Mouse (Mus musculus) kidney, adult 18-20 months (tissue): ENCODE data around the gene Abcf2.
A peak's percentile ranks its signal among the peaks of the same experiment; 100 is the strongest.
"Not testable (repeated sequence)": the region's sequence is repeated elsewhere in the genome, so short reads cannot be mapped to it uniquely, and the experiment has no call there.

Experiments used
- DNase-seq: peaks from one replicate; pipeline ENCODE4 v3.0.0; 2021

The Abcf2 gene

DNA sequence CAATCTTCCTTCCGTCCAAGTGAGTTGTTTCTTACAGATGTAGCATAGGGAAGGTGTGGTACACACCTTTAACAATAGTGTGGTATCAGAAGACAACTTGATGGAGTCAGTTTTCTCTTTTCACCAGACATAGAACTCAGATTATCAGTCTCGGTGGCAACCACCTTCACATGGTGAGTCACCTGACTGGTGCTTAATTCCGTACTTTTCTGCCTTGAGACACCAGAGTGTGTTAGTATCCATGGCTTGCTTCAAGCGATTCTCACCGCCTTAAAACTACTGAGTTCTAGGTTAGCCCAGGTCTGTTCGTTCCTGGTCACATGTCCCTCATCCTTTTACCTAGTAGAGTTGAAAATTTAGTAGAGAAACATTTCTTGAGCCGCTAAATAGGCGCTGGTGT, 8.8 kb upstream of the Abcf2 start:
- DNase-seq = no peak

DNA sequence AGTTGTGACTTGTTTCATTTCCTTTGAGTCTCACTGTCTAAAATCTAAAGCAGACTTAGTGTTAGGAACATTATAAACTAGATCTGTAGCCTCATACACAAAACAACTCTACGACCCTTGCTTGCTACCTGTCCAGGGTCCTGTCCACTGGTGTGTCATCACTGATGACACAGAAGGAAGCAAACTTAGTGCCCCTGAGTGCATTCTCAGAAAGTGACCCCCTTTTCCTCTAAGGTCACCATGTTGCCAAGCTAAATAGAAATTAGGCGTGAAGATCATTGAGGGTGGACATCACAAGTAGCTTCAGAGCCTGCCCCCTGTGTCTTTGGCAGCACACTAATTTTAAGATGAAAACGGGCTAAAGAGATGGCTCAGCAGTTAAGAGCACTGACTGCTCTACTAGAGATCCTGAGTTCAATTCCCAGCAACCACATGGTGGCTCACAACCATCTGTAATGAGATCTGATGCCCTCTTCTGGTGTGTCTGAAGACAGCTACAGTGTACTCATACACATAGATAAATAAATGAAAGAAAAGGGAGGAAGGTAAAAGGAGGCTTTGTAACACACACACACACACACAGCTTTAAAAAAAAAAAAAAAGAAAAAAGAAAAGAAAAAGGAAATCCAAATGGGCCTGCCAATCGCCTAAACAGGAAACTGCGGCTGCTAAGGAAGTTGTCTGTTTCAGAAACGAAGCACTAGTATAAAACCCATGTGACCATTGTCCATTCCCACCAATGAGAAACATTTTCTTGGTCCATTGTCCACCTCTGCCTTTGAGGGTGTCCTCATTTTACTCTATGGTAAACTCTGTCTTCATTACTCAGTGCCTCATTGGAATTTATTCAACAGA, 1.1 kb upstream of the Abcf2 start:
- no peak for DNase-seq

DNA sequence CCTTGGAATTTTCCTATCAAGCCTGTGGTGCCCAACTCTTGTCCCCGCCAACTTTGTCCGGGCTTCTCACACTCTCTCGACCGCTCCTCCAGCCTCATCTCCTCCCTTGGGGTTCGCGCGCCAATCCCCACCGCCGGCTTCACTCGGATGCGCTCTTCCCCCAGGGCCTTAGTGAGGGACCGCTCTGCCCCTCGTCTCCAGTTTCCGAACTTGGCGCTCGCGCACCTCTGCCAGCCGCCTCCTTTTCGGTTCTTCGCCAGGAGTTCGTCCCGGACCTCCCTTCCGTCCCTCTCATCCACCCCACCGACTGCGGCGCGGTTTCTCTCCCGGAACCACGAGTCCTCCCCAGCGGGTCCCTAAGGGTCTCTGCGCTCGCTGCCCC, 475 bp downstream of the Abcf2 start:
- no peak for DNase-seq

DNA sequence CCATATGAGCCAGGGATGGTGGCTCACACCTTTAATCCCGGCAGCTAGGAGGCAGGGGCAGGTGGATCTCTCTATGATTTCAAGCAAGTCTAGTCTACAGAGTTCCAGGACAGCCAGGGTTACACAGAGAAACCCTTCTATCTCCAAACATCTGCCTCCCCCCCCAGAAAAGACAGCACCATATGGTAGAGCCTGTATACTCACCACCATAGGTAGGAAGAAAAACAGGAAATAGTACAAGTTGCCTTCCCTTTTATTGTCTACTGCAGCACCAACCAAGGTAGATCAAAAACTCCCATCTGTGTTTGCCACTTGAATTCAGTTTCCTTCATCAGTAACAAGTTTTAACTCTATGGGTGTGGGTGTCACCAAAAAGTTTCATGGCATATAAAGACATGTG, 1.3 kb downstream of the Abcf2 start:
- no peak for DNase-seq

DNA sequence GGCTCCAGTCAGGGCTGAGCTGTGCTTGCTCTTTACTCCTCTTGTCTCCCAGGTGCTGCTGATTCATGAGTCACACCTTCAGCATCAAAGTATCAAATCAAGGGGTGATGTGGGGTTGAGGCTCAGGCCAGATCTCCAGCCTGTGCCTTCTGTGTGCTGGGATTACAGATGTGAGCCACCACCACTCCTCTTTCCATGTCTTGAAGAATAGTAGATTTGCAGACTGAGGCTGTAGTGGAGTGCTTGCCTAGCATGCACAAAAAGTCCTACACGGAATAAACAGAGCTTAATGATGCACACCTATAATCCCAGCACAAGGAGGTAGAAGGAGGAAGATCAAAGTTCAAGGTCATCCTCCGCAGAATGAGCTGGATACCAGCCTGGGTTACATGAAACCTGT, 20.6 kb downstream of the Abcf2 start, which contains the start of gene 4931409K22Rik:
4931409K22Rik (minus strand) TSS at position 101 of the 400 bp plus-strand sequence.
- DNase-seq = no peak

DNA sequence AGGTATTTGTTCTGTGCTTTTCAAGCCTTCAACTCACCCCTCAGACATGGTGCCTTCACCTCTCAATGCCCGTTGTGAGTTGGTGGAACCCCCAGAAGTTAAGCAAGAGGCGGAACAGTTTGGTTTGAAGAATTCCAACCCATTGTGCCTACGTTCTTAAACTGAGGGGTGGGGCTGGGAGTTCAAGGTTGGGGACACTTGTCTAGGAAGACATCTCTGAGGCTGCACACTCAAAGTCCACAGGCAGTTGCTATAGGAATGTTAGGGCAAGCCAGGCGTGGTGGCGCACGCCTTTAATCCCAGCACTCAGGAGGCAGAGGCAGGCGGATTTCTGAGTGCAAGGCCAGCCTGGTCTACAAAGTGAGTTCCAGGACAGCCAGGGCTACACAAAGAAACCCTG, 21.9 kb downstream of the Abcf2 start:
- not testable (repeated sequence) for DNase-seq

DNA sequence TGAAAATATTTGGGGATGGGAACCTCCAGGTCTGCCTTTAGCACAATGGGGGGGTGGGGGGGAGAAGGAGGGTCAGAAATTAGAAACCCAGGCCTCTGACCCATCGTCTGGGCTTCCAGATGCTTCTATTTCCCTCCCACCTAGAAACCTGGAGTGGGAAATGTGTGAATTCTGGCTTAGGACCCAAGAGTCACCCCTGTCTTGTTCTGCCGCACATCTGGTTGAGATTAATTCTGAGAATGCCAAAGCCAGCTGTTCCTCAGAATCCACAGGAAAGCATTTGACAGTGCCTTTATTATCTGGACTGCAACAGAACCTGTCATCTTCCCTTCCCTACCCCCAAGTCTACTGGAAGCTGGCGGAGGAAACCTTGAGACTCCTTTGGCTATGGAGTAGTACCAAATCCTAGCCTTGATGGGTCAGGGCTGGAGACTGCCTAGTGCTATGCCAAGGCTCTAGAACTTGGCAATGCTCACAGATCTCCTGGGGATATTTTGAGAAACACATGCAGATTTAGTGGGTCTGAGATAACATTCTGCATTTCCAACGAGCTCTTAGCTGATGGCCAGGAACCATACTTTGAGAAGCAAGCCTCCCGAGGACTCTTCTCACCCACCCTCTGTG, 23.5 kb downstream of the Abcf2 start:
- no peak for DNase-seq

DNA sequence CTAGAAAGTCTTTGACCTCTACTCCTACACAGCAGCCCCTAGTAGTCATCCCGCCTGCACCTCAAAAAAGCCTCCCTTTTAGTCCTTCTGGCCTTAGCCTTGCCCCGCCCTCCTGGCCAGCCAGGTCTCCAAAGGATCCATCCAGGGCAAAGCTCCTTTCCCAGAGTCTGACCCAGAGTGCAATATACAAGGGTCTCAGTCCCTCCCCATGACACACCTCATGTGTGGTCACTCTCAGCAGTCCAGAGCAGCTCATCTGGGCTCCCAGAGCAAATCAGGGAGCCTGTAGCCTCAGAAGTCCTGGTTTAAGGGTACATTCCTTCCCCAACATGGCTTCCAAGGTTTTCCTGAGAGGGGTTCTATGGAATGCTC, 26.0 kb downstream of the Abcf2 start:
- no peak for DNase-seq

DNA sequence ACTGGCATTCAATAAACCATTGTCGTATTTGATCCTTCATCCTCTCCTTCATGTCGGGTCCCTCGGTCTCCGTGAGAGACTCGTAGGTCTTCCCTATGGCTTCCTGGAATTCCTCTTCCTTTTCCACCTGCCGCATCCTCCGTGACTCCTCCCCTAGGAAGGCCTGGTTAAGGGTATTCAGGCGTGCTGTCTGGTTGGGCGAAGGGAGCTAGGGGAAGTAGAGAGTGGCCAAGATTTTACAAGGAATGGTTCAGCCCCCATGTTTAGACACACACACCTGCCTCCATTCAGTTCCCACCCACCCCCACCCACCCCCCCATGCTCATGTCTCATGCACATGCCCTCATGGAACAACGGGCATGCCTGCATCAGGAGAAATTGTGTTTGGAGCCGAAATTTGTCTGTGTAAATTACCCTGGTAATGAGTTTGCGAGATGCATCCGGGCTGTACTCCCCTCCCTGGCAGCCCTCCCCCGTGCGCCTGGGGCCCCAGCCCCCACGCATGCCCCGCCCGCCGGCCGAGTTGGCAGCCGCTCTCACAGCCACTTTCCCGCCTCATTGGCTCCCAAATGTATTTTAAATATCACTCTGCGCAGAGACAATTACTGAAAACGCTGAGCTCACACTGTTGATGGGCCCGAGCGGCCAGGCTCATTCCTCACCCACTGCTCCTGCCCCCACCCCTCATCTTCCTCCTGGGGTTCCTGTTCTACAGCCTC, 26.5 kb downstream of the Abcf2 start:
- DNase-seq = peak; percentile 32

DNA sequence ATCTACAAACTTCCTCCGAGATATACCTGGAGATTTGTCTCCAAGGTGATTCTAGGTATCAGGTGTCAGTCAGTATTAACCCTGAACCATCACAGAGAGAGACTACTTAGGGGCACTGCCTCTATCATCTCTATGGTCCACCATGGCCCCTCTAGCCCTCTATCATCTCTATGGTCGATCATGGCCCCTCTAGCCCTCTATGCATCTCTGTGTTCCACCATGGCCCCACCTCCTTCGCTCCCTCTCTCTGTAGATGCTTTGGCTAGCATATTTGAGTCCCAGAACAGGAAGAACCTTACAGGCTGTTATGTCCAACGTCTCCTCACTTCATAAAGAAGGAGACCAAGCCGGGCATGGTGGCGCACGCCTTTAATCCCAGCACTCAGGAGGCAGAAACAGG, 34.6 kb downstream of the Abcf2 start:
- no peak for DNase-seq

DNA sequence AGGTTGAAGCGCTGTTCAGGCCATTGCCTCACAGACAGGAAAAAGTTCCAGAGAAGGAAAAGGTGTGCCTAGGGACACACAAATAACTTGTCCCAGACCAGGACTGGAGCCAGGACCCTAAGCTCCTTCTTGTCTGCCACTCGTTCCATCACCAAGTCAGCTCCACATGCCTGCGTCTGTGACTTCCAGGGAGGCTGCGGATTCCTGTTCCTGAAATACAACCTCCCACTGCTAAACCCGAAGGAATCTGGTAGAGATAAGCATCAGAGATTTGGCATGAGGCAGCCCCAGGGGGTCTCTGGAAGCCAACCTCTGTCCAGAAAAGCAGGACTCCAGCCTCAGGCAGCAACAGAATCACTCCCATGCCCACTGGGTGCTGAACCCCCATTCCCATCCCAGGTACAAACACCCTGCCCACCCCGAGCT, 36.1 kb downstream of the Abcf2 start:
- DNase-seq = no peak

DNA sequence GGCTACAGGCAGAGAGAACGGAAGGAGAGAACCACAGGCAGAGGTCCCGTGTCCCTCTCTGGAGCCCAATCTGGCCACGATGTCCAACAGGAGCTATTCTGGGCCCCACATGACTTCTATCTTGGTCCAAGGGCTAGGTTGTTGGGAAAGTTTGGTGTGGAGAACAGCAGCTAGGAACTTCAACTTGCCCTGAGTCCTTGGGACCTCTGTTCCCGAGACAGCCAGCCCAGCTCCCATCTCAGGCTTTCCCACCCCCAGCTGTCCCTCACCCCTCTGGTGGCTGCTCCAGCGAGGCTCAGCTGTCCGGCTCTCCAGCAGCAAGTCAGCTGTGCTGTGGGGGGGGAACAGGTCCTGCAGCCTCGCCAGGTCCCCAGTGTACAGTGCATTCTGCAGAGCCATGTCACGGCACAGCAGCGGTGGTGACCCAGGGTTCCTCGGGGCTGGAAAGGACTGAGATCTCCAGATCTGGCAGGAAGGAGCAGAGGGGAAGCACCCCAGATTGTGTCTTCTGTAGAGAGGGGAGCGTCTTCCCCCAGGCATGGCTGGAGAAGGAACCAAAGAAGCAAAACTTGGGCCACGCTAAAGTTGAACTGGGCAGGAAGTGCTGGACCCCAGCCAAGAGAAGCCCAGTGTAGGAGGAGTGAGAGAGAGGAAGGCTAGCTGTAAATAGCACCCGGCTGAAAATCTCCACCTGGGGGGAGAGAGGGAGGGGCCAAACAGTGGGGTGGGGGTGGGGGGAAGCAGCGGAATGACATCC, 36.7 kb downstream of the Abcf2 start, which contains the start of gene Asb10:
Asb10 (minus strand) TSS at position 592 of the 757 bp plus-strand sequence.
- DNase-seq = peak; percentile 55

DNA sequence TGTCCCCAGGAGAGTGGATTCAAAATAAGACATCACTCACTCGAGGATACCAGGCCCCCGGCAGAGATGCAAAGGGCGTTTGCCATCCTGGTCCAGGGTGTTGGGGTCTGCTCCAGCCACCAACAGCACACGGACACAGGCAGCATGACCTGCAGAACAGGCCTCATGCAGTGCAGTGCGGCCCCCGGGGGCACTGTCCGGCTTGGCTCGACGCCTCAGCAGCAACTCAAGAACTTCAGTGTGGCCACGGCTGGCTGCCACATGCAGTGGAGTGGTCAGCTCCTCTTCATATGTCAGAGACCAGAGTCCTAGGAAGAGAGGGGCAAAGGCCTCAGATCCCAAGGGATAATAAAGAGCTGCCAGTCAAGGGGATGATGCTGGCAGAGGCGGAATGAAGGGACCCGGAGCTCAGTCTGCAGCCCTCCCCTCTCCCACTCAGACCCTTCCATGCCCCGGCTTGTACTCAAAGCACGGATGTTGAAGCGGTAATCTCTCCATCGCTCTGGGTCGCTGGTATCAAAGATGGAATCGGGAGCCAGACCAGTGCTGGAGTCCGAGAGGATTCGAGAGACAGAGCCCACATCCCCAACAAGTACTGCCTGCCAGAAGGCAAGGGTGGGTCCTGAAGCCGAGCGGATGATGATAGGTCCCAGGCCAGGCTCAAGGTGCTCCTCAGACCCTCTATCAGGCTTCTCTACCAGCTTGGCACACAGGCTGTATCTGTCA, 37.5 kb downstream of the Abcf2 start:
- DNase-seq = no peak

DNA sequence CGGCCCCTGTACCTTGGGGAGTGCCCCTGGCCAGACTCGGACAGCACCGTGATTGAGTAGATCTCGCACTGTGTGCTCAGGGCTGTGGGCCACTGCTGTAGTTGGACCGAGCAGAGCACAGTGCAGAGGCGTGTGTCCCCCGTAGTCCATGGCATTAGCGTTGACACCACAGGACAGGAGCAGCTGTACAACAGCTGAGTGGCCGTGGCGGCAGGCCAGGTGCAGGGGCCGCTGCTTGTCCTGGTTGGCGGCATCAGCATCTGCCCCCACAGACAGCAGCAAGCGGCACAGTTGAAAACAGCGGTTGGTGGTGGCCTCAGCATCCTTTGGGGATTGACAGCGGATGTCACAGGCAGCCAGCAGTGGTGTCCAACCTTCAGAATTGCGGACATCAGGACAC, 39.6 kb downstream of the Abcf2 start:
- no peak for DNase-seq

DNA sequence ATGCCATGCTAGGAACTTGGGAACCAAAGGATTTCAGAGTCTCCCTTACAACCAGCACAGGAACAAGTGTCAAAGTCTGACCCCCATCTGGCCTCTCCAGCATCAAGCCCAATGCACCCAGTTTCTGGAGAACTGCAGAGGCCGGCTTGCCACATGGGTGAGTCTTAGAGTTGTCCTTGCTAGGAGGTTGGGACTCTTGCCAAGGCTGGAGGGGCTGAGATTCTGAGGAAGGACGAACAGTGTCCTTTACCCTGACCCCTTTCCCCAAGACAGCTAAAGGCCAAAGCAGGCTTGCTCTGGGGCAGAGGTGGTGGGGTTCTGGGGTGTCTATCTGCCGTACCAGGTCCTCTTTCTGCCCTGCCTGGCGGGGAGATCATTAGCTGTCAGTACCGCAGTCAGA, 40.8 kb downstream of the Abcf2 start:
- no peak for DNase-seq

DNA sequence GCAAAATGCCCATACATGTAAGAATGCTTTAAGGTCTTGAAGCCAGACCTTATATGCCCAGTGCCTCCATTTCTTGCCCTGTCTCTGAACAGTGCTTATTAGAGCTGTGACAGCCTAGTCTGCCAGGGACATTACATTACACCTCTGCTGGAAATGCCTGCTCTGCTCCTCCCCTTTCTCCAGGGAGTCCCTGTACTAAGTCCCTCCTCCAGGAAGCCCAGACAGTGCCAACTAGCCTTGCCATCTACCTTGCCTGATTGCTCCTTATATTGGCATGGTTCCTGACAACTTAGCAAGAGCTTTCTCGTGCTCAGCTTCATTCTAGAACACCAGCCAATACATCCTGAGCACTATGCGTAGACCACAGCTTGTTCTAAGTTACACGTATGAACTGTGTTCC, 41.5 kb downstream of the Abcf2 start:
- peak; percentile 8 for DNase-seq

DNA sequence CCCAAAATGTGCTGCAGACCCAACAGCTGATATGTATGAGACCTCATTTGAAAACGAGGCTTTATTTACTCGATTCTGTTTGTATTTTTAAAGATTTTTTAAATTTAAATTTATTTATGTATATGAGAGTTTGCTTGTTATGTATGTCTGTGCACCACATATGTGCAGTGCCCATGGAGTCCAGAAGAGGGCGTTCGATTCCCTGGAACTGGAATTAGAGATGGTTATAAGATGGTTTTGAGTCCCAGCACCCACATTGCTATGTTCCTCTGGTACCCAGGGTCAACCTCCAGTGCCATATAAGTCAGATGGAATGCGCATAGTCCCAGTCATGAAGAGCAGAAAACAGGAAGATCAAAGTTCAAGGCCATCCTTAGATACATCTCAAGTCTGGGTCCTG, 43.0 kb downstream of the Abcf2 start:
- DNase-seq = peak; percentile 24

DNA sequence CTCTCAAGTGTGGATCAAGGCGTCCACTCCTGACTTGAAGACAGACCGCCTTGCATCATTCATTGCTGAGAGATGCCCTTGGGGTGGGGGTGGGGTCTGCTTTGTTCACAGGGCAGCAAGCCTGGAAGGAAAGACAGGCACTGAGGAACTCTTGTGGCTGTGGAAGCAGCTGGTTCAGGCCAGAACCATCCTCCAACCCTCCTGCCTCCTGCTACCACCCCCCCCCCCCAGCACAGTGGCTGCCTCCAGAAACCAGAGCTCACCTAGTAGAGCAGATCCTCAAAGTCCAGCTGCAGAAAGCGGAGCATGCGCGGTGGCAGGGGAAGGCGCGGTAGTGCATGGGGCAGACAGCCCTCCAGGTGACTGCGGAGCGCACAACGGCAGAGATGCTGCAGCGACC, 43.9 kb downstream of the Abcf2 start:
- DNase-seq = no peak

DNA sequence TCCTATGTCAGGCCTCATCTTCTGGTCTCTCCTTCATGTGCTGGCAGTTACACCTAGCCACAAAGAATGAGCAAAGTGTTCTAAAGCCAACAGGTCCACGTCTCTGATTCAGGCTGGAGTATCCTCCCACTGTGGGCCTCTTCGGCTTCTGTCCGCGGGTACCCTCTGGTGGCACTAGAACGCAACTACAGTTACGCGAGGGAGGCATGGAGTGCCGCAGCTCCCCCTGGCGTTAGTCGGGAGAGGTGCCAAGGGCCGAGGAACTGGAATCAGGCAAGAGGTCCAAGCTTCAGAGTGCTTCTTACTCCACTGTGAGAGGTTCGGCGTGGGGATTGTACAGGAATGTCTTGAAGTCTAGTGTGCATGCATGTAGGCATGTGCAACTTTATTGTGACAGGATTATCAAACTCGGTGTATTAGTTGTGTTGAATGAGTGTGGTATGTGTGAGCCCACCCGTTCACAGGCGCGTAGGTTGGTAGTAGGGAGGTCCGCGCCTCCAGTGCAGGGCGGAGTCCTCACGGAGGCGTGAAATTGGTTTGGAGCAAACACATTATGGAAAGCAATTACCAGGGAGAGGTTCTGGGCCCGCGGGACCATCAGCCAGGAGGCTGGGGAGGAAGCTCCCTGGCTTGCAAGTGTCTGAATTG, 47.1 kb downstream of the Abcf2 start:
- DNase-seq = peak; percentile 94

DNA sequence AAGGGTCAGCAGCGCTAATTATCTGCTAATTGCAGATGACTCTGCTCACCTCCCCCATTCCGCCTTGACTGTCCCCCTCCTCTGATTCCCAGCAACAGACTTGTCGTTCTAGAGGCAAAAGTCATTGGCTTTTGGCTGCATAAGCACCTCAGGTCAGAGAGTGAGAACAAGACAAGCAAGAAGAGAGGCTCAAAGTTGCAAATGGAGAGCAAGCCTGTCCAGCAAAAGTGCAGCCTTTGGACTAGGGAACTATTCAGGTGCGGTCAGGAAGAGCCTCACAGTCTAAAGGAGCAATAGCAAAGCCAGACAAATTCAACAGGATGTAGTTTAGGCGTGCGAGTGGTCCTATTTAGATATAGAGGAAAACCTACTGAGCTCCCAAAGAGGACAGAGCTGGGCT, 49.5 kb downstream of the Abcf2 start:
- no peak for DNase-seq

DNA sequence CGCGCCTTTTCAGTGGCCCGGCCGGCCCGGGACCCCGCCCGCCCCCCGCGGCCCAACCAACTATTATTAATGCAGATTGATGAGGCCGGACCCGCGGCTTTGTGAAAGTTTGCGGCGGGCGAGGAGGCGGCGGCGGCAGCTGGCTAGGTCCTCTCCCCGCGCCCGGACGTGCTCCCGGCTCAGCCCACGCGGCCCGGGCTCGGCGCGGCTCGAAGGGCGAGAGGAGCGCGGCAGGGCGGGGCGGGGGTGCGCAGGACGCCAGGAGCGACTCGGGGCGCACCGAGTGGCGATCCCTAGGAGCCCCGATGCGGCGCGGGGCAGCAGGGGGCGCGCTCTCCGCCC, 50.4 kb downstream of the Abcf2 start, which contains the start of gene Gbx1:
Gbx1 (minus strand) TSS at position 314 of the 342 bp plus-strand sequence.
- DNase-seq = peak; percentile 19
